Mouse (Mus musculus): Measurements from ENCODE around the gene Vmn1r74.
"Not testable (repeated sequence)": the region's sequence is repeated elsewhere in the genome, so short reads cannot be mapped to it uniquely, and the experiment has no call there.

Vmn1r74 gene

GRCm38 (mm10) chr7:11833680-11834079, at the start of gene Vmn1r74:
Gene Vmn1r74 (plus strand): TSS chr7:11833980.
- no peak for DNase-seq (ENCODE audit: low read depth, low spot score)

- no peak for DNase-seq (ENCODE audit: low read depth, low spot score)
These were observed 20.0 kb upstream of the Vmn1r74 start for GRCm38 (mm10) chr7:11813751-11814150.

- no peak for DNase-seq (ENCODE audit: low read depth, low spot score)
These were observed 11.6 kb upstream of the Vmn1r74 start for GRCm38 (mm10) chr7:11822166-11822565.

GRCm38 (mm10) chr7:11823246-11823645, 10.5 kb upstream of the Vmn1r74 start:
- not testable (repeated sequence) for DNase-seq (ENCODE audit: low read depth, low spot score)

- no peak for DNase-seq (ENCODE audit: low read depth, low spot score)
These were observed 40.5 kb downstream of the Vmn1r74 start, which contains the start of gene Vmn1r75 for GRCm38 (mm10) chr7:11874330-11874729. Gene Vmn1r75 (plus strand): TSS chr7:11874630.
